Mouse (Mus musculus) small intestine, adult 2 months (tissue): ENCODE results near the gene Tat.

Source experiments
- CTCF ChIP-seq: fragments of 200-500 bp; IDR thresholded peaks from 2 replicates; pipeline ENCODE4 v1.5.1; 2012; ENCODE audit warnings: low read depth, mild to moderate bottlenecking, control low read depth, inconsistent platforms, low read length, moderate library complexity, mixed read lengths; ENCODE audit not compliant: insufficient replicate concordance, insufficient read length; ENCODE audit errors: extremely low read depth
- POLR2A ChIP-seq: fragments of 200-500 bp; IDR thresholded peaks from 2 replicates; pipeline ENCODE4 v1.6.1; 2012; ENCODE audit warnings: low read depth, mild to moderate bottlenecking, control low read depth, inconsistent platforms, low read length, moderate library complexity

DNA sequence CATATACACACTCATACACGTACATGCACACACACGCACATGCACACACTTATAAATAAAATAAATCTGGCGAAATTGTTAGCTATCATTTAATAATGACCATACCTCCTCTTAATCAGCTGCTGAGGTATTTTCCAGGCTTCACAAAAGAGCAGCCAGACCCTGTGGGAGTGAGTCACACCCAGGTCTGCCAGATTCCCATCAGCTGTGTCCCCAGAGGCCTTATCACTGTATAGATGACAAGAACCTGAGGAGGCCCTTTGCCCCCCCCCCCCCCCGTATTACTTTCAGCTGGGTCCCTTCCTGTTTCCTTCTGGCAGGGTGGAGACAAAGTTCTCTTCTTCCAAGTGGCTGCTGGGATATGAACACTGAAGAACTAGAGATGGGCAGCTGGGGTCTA, 50.3 kb downstream of the Tat start:
- TF ChIP-seq POLR2A (no peak), CTCF (no peak)
